In genomic region chr4:120924554-120925299, GRCm38 (mm10) we compare ENCODE assay signal across 8 mouse cellular contexts. TPM values are rescaled to one million over a fixed set of nuclear protein-coding genes. Genes with fewer than 3 reads are reported as not detected.
DNase-seq lines count a peak whose midpoint lies in the region; ATAC-seq lines count a peak whose summit lies in the region.

Gene Exo5 (minus strand): TSS chr4:120925017.

- under 1% methylated on average over 33 of the region's 33 CpGs for WGBS in forebrain, embryonic 11.5 days
- WGBS in heart, embryonic 16.5 days, result under 1% methylated on average over 33 of the region's 33 CpGs
- WGBS in liver, embryonic 15.5 days (ENCODE audit: insufficient replicate concordance), result under 1% methylated on average over 33 of the region's 33 CpGs
- under 1% methylated on average over 33 of the region's 33 CpGs for WGBS in neural tube, embryonic 12.5 days

- peak within 1 kb of the TSS; percentile 25 for H3K27ac ChIP-seq in forebrain, embryonic 11.5 days (ENCODE audit: low read depth, low read length)
- peak within 1 kb of the TSS; percentile 93 for H3K27ac ChIP-seq in heart, embryonic 16.5 days (ENCODE audit: low read length)
- peak within 1 kb of the TSS; percentile 77 for H3K27ac ChIP-seq in liver, embryonic 15.5 days (replicated peaks)
- H3K27ac ChIP-seq in neural tube, embryonic 12.5 days, result peak within 1 kb of the TSS; percentile 85

- H3K27me3 ChIP-seq in forebrain, embryonic 11.5 days (ENCODE audit: control insufficient read depth, insufficient read depth, low read length), result no peaks in the 10 kb centered on the region
- no peaks in the 10 kb centered on the region for H3K27me3 ChIP-seq in heart, embryonic 16.5 days (ENCODE audit: control insufficient read depth, insufficient read depth, low read length)
- no peaks in the 10 kb centered on the region for H3K27me3 ChIP-seq in liver, embryonic 15.5 days
- H3K27me3 ChIP-seq in neural tube, embryonic 12.5 days (replicated peaks), result no peaks in the 10 kb centered on the region

- DNase-seq in CD8-positive naive resting alpha-beta T cell, adult 2 months (ENCODE audit: low read depth in 2 of 2, low spot score in 2 of 2), result peak; percentile 88 to 94
- peak; percentile 90 for DNase-seq in c-Kit-positive CD71-positive TER-119-negative erythroid progenitor cells, embryonic 14.5 days (ENCODE audit: low read depth)
- DNase-seq in forebrain, embryonic 11.5 days (ENCODE audit: low spot score), result peak; percentile 97
- peak; percentile 91 to 96 for DNase-seq in kidney, postnatal 36 days
- peak; percentile 87 for DNase-seq in telencephalon, adult 2 months (ENCODE audit: low read depth, low spot score)

- H3K4me1 ChIP-seq in forebrain, embryonic 11.5 days (replicated peaks; ENCODE audit: control insufficient read depth, insufficient read depth, low read length), result no peaks in the 10 kb centered on the region
- H3K4me1 ChIP-seq in heart, embryonic 16.5 days (ENCODE audit: control insufficient read depth, insufficient read depth, low read length), result peaks cover 12% of the 10 kb centered on the region; the same call in 1 of the 2 replicates
- peaks cover 22% of the 10 kb centered on the region for H3K4me1 ChIP-seq in liver, embryonic 15.5 days (replicated peaks)
- no peaks in the 10 kb centered on the region for H3K4me1 ChIP-seq in neural tube, embryonic 12.5 days

- H3K4me3 ChIP-seq in forebrain, embryonic 11.5 days (ENCODE audit: low read depth, low read length), result peak within 1 kb of the TSS; percentile 53
- H3K4me3 ChIP-seq in heart, embryonic 16.5 days (ENCODE audit: low read length), result peak within 1 kb of the TSS; percentile 62
- H3K4me3 ChIP-seq in liver, embryonic 15.5 days (replicated peaks), result peak within 1 kb of the TSS; percentile 74
- H3K4me3 ChIP-seq in neural tube, embryonic 12.5 days, result peak within 1 kb of the TSS; percentile 61

- no peaks in the 10 kb centered on the region for H3K9me3 ChIP-seq in forebrain, embryonic 11.5 days (ENCODE audit: control insufficient read depth, low read length)
- no peaks in the 10 kb centered on the region for H3K9me3 ChIP-seq in heart, embryonic 16.5 days (replicated peaks; ENCODE audit: control insufficient read depth, low read length)
- H3K9me3 ChIP-seq in liver, embryonic 15.5 days (replicated peaks), result no peaks in the 10 kb centered on the region
- H3K9me3 ChIP-seq in neural tube, embryonic 12.5 days, result no peaks in the 10 kb centered on the region

- peak within 1 kb of the TSS; percentile 70 for H3K4me2 ChIP-seq in forebrain, embryonic 11.5 days (ENCODE audit: low read depth, low read length, severe bottlenecking)
- H3K4me2 ChIP-seq in heart, embryonic 16.5 days (ENCODE audit: low read depth, low read length), result peak within 1 kb of the TSS; percentile 80
- H3K4me2 ChIP-seq in liver, embryonic 15.5 days, result peak within 1 kb of the TSS; percentile 77
- H3K4me2 ChIP-seq in neural tube, embryonic 12.5 days (replicated peaks), result peak within 1 kb of the TSS; percentile 65

- peak; percentile 98 for ATAC-seq in forebrain, embryonic 11.5 days (replicated peaks; ENCODE audit: low FRiP score)
- ATAC-seq in heart, embryonic 16.5 days (replicated peaks; ENCODE audit: extremely low read depth, insufficient read depth, low FRiP score), result peak; percentile 99
- peak; percentile 99 for ATAC-seq in liver, embryonic 15.5 days (ENCODE audit: insufficient read depth)
- ATAC-seq in neural tube, embryonic 12.5 days (ENCODE audit: low FRiP score, low read depth), result peak; percentile 99

- H3K36me3 ChIP-seq in forebrain, embryonic 11.5 days (ENCODE audit: control insufficient read depth, insufficient read depth, low read length), result peaks cover 15% of the 10 kb centered on the region
- H3K36me3 ChIP-seq in heart, embryonic 16.5 days (ENCODE audit: control insufficient read depth, insufficient read depth), result peaks cover 22% of the 10 kb centered on the region
- peaks cover 14% of the 10 kb centered on the region; the same call in 1 of the 2 replicates for H3K36me3 ChIP-seq in liver, embryonic 15.5 days (replicated peaks)
- H3K36me3 ChIP-seq in neural tube, embryonic 12.5 days, result peaks cover 26% of the 10 kb centered on the region

- H3K9ac ChIP-seq in forebrain, embryonic 11.5 days (ENCODE audit: low read length), result peak within 1 kb of the TSS; percentile 74
- peak within 1 kb of the TSS; percentile 76 for H3K9ac ChIP-seq in heart, embryonic 16.5 days (ENCODE audit: low read length)
- peak within 1 kb of the TSS; percentile 69 for H3K9ac ChIP-seq in liver, embryonic 15.5 days
- H3K9ac ChIP-seq in neural tube, embryonic 12.5 days, result peak within 1 kb of the TSS; percentile 76

RNA-seq across cellular contexts. Expression of gene Exo5, which starts in this region (rescaled TPM):
- 32.1 and 34.1 TPM in 2 replicates for polyA plus RNA-seq in forebrain, embryonic 11.5 days (2014; fragmentation: Nextera tagmentation; extraction: Ambion mirVana)
- polyA plus RNA-seq in heart, embryonic 16.5 days (2015; fragmentation: Nextera tagmentation; extraction: Ambion mirVana), result 10.6 and 11.0 TPM in 2 replicates
- polyA plus RNA-seq in liver, embryonic 15.5 days (2015; fragmentation: Nextera tagmentation; extraction: Ambion mirVana), result 6.2 and 7.0 TPM in 2 replicates
- polyA plus RNA-seq in neural tube, embryonic 12.5 days (2016; fragmentation: Nextera tagmentation; extraction: Ambion mirVana), result 36.1 and 36.8 TPM in 2 replicates

Comparison
In these comparisons a context has a peak if more than half of its experiments do, and no peak if none do; other contexts are left out.
1. Peak in every context shown above with its lines: DNase-seq, ATAC-seq, H3K4me3 ChIP-seq and H3K27ac ChIP-seq.
2. H3K27ac ChIP-seq: peak in every context shown above with its lines; median percentile 93 in heart, embryonic 16.5 days; 85 in neural tube, embryonic 12.5 days; 77 in liver, embryonic 15.5 days; 25 in forebrain, embryonic 11.5 days.